Mouse (Mus musculus): ENCODE data around the gene Chrna1.
"Not testable (repeated sequence)": the region's sequence is repeated elsewhere in the genome, so short reads cannot be mapped to it uniquely, and the experiment has no call there.

The Chrna1 gene

DNA sequence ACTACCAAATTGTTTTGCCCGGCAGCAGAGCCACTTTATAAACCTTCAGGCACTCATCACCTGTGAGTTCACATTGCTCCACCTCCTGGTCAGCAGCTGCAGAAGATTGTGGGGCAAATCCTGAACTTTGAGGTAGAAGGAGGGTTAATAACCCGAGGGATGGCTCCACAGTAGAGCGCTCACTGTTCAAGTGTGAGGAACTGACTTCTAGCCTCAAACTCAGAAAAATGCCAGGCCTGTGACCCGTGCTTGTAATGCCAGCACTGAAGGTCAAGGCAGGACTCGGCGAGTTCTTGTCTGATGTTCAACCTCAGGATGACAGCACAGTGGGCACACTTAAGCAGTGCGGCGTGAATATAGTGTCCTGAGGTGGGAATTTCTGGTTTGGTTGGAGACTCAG lies 22.2 kb downstream of the Chrna1 start:
- no peak for DNase-seq (ENCODE audit: low spot score in 2 of 2)

DNA sequence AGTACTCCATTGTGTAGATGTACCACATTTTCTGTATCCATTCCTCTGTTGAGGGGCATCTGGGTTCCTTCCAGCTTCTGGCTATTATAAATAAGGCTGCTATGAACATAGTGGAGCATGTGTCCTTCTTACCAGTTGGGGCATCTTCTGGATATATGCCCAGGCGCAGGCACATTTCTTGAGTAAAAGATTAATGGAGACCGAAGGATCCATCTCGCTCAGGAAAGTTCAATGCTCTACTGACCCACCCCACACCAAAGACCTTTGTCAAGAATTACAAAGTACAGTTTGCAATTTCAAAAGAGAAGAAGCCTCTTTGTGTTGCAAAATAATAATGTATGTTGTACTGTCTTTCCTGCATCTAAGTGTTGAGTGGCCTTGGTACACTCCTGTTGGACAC lies 23.1 kb downstream of the Chrna1 start:
- not testable (repeated sequence) for DNase-seq (ENCODE audit: low spot score in 2 of 2)

DNA sequence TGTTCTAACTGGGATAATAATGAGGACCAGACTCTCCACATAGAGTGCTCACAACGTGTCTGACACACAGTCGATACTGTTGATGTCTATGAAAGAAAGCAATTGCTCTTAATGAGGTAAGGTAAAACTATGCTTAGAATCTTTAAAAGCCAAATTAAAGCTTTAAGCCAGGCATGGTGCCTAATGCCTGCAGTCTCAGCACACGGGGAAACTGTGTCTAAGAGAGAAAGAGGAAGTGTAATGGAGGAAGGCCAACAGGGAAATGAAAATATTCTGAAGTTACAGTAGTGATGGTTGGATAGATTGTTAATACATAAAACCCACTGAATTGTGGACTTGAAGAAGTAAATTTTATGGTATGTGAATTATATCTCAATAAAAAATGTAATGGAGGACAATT lies 25.7 kb downstream of the Chrna1 start:
- DNase-seq (ENCODE audit: low spot score in 2 of 2), result no peak

DNA sequence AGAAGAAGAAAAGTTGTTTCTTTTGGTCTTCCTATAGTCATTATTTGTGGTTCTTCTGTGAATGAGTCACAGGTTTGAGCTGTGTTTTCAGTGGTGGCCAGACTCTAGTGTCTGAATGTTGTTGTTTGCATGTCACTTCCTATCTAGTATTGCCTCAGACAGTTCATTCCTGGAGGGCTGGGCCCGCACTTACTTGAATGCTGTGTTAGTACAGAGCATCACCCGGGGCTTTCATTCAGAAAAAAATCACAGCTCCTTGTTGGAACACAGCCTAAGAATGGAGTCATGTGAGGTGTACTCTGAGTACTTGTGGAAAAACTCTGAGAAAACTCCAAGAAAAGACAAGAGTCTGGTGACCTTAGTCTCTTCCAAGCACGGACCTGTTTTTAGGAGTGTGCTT lies 27.2 kb downstream of the Chrna1 start:
- no peak for DNase-seq (ENCODE audit: low spot score in 2 of 2)

DNA sequence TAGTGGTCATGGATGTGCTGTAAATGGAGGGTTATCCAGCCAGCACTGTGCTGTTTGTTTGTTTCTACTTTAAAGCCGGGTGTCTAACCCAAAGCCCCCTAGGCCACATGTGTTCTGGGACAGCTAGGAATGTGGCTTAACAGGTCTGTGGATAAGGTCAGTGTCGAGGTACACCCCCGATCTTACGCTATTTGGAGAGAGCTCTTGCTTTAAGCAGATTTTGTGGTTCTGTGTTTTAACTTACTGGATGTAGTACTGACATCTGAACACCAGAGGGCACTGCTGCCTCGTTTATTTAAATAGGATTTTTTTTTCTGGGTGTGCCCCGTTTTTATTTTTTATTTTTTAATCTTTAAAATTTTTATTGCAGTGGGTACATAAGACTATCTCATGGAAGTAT lies 29.4 kb downstream of the Chrna1 start:
- peak in 1 of 2 experiments; percentile 35 for DNase-seq (ENCODE audit: low spot score in 2 of 2)

DNA sequence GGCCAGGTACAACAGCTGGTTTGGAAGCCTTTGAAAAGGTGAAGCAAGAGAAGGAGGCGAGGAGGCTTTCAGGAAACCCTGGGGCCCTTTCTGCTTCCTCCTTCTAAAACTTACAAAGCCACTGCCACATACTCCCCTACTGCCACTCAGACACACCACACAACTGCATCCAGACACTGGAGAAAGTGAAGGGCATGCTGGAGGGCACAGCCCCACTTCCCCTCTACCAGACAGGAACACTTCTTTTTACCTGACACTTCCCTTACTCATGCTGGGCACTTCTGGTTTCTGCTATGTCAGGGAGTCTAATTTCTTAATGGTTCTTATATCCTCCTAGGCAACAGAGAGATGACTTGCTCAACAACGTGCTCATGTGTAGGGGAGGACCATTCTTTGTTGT lies 31.6 kb downstream of the Chrna1 start:
- DNase-seq (ENCODE audit: low spot score in 2 of 2), result no peak

DNA sequence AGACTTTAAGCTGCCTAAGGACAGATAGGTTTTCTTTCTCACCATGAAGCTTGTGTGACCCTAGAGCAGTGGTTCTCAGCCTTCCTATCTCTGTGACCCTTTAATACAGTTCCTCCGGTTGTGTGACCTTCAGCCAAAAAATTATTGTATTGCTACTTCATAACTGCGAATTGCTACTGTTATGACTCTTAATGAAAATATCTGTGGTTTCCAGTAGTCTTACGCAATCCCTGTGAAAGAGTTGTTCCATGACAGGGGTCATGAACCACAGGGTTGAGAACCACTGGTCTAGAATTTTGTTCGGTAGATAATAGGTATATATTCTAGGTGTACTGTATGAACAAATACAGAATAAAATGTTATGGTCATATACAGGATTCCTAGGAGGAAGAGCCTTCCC lies 32.9 kb downstream of the Chrna1 start:
- no peak for DNase-seq (ENCODE audit: low spot score in 2 of 2)

DNA sequence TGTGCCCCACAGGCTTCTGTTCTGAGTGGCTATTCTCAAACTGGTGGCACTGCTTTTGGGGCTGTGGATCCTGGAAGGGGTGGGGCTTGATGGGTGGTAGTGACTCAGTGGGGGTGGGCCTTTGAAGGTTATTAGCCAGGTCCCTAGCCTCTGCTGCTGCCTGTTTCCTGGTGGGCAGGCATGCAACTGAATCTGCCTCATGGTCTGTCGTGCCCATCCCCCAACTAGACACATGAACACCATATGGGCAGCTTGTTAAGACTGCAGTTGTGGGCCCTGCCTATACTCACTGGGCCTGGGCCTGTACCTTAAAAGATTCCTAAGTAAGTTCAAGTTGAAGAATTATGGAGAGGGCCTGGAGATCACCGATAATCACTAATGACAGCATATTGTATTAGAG lies 34.6 kb downstream of the Chrna1 start:
- no peak for DNase-seq (ENCODE audit: low spot score in 2 of 2)

DNA sequence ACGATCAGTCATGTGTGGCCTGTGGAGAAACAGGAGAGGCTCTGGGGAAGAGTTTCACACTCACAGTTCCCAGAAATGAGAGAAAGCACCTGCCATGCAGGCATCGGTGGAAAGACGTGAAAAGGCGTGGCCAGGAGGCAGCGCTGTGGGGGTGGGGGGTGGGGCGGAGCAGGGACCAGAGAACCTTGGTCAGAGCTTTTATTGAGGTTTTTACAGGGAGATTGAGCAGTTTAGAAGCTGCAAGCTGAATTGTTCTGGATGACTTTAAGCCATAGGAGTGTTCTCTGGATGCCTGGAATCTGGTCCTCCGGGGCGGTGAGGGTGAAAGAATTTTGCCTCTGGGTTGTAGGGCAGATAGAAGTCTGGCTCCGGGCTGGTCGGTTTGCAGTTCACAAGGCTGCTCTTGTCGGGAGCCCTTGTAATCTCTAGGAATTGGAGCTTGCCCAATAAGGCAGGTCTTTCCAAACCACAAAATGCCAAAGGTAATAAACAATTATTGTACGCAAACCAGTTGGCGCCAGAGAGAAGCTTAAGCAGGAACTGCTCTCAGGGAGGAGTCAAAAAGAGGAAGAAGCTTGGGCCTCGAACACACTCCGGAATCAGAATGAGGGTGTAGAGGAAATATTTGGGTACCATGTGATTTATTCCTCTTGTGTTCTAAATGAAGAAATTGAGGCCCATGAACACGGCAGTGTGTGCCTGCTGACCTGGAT lies 39.5 kb downstream of the Chrna1 start:
- DNase-seq (ENCODE audit: low spot score in 2 of 2), result peak in 1 of 2 experiments; percentile 35

DNA sequence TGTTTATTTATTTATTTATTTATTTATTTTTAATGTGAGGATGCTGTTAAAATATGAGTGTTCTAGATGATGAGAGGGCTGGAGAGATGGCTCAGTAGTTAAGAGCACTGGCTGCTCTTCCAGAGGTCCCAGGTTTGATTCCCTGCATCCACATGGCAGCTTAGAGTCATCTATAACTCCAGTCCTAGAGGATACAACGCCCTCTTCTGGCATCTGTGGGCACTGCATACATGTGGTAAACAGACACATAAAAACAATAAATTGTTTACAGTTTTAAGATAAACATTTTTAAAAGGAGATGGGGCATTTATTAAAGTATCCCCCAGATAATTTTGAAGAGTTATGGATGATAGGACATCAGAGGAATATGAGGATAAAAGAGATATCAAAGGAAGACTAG lies 40.4 kb downstream of the Chrna1 start:
- peak; percentile 49 for DNase-seq (ENCODE audit: low spot score in 2 of 2)

DNA sequence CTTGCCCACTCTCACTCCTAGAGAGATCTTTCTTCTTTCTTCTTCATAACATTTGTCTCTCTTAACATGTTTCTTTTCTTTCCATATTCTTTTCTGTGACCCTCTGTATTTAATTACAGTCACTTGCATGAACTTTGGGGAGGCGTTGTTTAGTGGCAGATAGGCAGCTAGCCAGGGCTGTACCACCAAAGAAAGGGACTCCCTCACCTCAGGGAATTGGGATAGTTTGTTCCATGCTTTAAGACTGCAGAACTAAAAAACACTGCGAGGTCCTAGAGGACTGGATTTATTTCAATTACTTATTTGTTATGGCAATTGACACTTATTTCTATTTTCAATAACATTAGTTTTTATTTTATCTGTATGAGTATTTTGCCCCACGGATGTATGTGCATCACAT lies 41.0 kb downstream of the Chrna1 start:
- DNase-seq (ENCODE audit: low spot score in 2 of 2), result no peak

DNA sequence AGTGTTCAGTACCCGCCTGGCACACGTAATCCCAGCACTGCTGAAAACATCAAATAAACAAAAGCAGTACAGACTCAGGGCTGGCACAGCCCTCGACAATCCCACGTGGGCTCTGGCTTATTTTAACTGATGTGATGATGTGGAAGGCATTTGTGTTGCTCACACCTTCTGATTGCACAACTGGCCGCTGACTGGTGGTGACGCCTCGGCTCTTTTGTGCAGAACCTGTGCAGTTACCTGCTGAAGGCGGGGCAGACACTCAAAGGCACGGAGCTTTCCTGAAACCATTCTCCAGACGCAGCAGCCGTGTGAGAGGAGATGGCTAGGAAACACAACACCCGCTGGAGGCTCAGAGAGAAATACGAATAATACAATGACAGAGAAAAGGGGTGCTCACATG lies 41.5 kb downstream of the Chrna1 start:
- DNase-seq (ENCODE audit: low spot score in 2 of 2), result no peak

DNA sequence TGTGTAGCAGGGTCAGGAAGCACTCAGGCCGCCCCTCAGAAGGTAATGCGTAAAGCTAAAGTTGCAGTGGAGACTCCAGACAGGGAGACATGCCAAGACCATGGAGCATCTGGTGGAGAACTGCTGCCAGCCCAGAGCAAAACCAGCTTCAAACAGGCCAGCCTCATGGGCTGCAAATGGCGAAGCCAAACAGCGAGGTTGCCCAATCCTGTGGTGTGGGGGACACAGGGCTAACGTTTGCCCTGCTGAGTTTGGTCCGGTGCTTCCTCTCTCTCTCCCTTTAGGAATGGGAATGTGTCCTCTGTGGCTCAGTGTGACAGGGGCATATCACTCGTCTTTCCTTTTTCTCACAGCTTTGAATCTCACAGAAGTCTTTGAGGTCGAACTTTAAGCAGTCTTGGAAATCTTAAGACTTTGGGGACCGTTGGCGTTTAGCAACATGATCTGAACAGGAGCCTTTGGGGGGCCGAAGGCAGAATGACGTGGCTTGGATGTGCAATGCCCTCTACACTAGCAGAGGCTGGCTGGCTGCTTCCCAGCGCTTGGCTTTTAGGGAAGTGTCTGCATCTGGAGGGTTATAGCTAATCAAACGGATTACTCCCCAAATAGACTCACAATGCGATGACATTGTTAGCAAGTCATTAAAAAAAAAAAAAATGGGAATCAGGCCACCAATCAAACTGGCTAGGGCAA lies 43.9 kb downstream of the Chrna1 start:
- DNase-seq (ENCODE audit: low spot score in 2 of 2), result no peak

DNA sequence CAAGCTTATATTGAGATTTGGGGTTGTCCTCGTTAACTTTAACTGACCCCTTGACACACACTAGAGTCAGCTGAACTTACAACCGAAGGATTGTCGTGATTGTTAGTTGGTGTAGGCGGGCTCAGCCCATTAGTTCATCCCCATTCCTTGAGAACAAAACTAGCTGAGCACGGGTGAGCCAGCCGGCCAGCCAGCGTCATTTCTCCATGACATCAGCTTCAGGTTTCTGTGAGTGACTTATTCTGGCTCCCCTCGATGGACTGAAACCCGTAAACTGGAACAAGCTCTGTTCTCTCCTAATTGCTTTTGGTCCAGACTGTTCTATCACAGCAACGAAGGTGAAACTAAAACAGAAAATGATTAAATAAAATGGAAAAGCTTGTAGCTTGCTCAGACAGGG lies 45.4 kb downstream of the Chrna1 start:
- no peak for DNase-seq (ENCODE audit: low spot score in 2 of 2)

DNA sequence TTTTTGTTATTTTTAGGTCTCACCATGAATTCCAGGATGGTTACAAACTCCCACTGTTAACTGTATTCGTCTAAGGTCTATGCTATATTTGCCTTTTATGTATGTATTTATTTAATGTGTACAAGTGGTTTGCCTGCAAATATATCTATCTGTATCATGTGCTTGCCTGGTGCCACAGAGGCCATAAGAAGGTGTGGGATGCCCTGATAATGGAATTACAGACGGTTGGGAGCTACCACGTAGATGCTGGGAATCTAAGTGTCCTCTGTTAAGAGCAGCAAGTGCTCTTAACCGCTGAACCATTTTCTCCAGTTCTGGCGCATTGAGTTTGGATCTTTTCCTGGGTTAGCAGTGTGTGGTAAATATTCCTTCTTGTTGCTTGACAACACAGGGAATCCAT lies 49.7 kb downstream of the Chrna1 start:
- no peak for DNase-seq (ENCODE audit: low spot score in 2 of 2)

DNA sequence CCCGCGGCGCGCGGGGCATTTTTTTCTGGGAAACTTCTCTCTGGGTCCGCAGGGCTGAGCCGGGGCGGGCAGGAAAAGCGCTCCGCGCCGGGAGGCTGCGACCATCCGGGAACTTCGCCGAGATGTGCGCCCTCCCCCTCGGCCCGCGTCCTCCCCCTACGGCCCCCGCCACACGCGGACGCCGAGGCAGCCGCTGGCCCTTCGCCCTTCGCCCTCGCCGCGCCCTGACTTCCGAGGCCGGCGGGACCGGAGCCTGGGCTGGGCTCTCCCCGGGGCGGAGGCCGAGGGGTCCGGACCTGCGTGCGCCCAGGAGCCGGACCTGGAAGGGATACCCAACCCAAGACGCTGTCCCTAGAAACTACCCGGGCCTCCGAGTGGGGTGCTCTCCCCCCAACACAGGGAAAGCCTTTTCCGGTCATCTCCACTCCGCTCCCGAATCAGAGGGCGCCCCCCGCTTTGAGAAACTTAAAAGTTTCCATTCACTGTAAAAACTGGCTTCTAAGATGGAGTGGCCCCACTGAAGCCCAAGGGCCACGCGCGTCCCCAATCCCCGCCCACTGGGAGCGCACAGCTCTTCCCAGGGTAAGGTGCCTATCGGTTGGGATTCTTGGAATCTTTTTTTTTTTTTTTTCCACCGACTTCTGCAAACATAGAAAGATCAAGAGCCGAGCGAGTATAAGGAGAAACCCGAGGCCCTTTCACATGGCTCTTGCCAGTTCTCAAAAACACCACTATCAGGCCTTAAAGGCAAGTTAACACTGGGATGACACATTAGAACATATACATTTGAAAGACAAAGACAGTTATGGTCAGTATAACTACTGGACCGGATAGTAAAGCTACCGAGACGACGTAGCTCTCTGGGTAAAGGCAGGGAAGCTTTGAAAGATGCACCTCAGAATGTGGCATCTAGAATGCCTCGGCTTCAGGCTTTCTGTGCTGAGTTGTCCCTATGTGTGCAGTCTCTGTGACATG lies 50.5 kb downstream of the Chrna1 start, which contains the start of gene Wipf1:
Gene Wipf1, minus strand, starts transcription at position 379 of the 975 bp plus-strand sequence.
- DNase-seq (ENCODE audit: low spot score in 2 of 2), result peak in 1 of 2 experiments; percentile 7

DNA sequence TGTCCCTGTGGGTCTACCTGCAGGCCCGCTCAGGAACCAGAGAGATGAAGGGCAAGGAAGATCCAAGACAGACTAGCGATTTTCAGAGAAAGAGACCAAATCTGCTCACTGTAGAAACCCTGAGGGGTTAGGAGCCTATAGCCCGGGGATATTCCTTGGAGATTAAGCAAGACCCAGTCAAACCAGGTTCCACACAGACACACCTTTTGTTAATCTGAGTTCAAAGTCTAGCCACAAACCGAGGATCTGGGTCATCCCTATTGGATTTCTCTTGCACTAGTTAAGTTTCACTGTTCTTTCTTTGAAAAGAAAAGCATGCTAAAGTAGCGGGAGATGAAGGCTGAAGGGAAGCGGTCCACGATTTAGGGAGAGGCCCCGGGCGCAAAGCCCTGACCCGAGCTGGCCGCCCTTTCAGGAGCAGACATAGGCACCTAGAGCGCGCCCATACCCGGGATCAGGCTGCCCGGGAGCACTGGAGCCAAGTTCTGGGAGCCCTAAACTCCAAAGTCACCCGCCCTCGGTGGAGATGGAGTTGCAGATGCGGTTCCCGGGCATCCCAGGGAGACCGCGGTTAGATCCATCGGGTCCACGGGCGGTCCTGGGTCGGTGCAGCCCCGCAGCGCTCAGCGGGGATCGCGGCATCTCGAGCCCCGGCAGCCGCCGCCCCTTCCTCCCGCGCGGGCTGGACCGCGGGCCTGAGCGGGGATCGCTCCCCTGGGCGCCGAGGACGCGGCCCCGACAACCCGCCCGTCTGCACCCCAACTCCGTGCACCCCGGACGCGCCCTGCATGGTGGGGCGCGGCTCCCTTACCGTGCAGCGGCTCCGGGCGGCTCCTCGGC lies 51.4 kb downstream of the Chrna1 start:
- no peak for DNase-seq (ENCODE audit: low spot score in 2 of 2)

DNA sequence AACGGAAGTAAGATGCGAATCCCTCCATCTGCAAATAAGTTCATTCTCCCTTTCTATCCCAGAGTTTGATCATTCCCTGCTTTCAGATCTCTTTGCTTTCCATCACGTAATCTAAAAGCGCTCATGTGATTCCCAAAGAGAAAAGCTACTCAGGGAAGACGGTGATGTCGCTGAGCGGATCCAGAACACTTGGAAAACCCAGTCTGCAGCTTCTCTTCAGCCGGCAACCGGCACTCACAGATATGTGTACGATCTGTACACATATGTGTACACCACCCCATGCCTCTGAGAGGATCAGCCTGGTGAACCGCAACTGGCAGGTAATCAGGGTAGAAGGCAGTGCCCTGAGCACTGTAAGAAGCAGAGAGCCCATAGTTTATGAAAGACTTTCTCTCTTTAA lies 52.2 kb downstream of the Chrna1 start:
- DNase-seq (ENCODE audit: low spot score in 2 of 2), result no peak

DNA sequence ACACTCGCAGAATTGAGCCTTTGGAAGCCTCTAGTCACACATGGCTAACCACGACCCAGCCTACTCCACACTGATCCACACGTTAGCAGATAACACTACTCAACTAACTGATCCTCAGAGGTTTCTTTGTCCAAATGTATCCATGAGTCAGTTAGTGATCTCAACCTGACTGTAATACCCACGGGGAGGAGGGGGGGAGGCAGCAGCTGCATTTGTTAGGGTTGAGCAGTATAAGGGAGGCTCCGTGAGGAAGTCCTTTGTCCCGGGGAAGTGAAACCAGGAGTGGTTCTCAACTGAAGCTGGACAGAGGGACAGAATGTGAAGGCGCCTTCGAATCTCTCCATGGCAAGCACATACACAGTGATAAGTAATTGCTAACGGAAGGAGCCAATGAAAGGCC lies 53.4 kb downstream of the Chrna1 start:
- no peak for DNase-seq (ENCODE audit: low spot score in 2 of 2)

DNA sequence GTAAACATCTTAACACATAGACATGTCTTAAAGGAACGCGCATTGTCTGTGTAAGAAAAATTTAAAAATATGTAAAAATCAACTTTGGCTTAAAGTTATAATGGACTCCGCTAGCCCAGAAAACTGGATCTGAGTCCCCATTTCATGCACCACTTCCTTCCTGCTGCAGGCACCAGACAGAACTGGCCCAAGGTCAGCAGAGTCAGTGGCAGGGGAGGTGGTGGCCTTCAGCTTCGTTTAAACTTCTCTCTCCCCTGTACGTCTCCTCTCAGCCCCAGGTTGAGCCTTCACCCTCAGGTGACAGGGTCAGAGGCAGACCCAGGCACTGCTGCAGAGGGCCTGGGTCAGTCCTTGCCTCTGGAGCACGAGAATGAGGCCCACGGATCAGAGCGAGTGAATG lies 57.2 kb downstream of the Chrna1 start:
- DNase-seq (ENCODE audit: low spot score in 2 of 2), result no peak

DNA sequence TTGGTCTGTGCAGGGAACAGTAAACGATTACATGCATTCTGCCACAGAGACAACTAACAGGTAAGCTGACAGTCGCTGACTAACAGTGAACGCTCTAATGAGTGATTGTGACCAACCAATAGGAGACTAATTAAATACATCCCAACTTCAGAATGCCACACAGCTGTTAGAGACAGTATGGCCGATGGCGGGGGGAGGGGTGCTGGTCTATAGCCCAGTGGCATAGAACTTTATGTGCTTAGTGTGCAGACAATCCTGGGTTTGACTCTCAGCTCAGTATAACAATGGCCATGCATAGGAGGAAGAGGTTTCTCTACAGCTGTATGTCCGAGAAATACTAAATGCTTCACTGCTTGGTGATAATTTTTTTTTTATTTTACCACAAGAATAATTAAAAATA lies 57.8 kb downstream of the Chrna1 start:
- no peak for DNase-seq (ENCODE audit: low spot score in 2 of 2)
